Mouse (Mus musculus): ENCODE data around the gene Unc13b.

GRCm38 (mm10) chr4:43018156-43018555 is 40.6 kb upstream of the Unc13b start:
- TF ChIP-seq CTCF (conservative IDR thresholded peaks at IDR 0.05; ENCODE audit: insufficient read depth, insufficient read length, low read depth, low read length) (no peak), POLR2A (IDR thresholded peaks at IDR 0.05; ENCODE audit: low read depth, low read length) (no peak)
